Mouse (Mus musculus) gastrocnemius, adult 2 months (tissue): ENCODE measurements around the gene Megf8. TPM values are rescaled to one million over a fixed set of nuclear protein-coding genes. Genes with fewer than 3 reads are reported as not detected.

Experiments used
- DNase-seq: peaks from one replicate; pipeline ENCODE4 v3.0.0; 2022
- H3K27ac ChIP-seq: fragments of 200-600 bp; 2 replicates; pipeline ENCODE4 v1.8.1; 2022; ENCODE audit warnings: mild to moderate bottlenecking
- H3K4me3 ChIP-seq: fragments of 200-600 bp; 2 replicates; pipeline ENCODE4 v1.8.1; 2022; ENCODE audit warnings: mild to moderate bottlenecking, moderate library complexity
- CTCF ChIP-seq: fragments of 200-600 bp; IDR thresholded peaks from 2 replicates; pipeline ENCODE4 v1.8.1; 2022; ENCODE audit warnings: antibody characterized with exemption, mild to moderate bottlenecking, moderate library complexity
- intact Hi-C: fragments of 180-260 bp; cut with DNase I; formaldehyde crosslinking; loops from one replicate; pipeline ENCODE4 v1.15.1; 2025
- long read RNA-seq, 2 experiments: library from polyadenylated mRNA; stranded (forward); transcript quantifications; one replicate each; pipeline ENCODE4 v2.0.0; 2021
- total RNA-seq, 2 experiments: library from RNA; stranded (reverse); gene quantifications; 2 replicates each; pipeline ENCODE4 v1.2.3; 2021

Gene Megf8
- 10 to 100 TPM; 16.9 to 19.6 TPM for total RNA-seq
- long read RNA-seq, experiment 1, full-length matches to known transcripts: 1 of 23 reads
- long read RNA-seq, experiment 1, partial matches to known transcripts: 22 of 23 reads
- long read RNA-seq, experiment 1, other reads (novel, unspliced or antisense): 0 of 23 reads
- long read RNA-seq, experiment 2, partial matches to known transcripts: 19 of 20 reads
- long read RNA-seq, experiment 2, other reads (novel, unspliced or antisense): 1 of 20 reads

DNA sequence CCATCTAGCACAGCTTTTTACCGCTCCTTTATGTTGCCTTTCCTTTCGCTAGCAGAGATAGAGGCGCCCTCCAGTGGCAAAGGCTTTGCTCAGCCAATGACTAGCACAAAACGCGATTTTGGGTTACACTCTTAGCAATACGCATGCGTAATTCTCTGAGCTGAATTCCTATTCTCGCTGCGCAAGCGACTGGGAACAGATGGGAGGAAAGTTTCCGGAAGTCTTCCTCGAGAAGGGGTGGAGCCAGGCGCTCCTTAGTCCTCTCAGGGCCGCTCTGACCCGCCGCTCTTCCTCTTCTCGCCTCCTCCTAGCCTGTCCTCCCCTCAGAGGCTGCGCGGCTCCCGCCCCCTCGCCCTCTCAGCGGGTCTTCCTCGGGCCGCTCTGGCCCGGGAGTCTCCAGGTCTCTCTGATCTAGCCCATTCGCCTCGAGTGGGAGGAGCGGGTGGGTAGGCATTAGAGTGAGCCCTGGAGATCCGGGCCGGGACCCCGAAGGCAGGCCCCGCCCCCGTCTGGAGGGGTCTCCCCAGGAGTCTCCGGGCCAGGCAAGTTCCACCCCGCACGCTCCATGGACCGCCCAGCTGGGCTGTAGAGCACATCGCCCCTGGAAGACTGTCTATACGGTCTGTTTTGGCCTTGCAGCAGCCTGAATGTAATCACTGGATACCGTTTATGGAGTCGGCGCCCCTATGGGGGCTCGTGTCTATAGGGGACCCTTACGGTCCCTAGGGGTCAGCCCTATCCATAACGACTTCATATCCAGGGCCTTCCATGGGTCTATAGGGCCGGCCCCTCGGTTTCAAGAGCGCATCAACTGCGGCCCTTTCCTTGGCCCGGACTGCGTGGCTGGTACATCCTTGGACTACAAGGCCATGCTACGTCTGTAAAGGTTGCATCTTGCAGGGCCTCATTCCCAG lies at the start of gene Megf8:
TSS of gene Megf8 (plus strand) at position 633 of the 914 bp plus-strand sequence.
- peak; percentile 95 for DNase-seq
- Histone ChIP-seq H3K4me3 (peak within 1 kb of the TSS; percentile 98), H3K27ac (peak within 1 kb of the TSS; percentile 92)
- peak; percentile 92 for TF ChIP-seq CTCF
- intact Hi-C loops: loop anchor here (1.0 to 5.0 kb wide), 2 partner anchors 66 to 75 kb away; no protein-coding TSS in a partner anchor

DNA sequence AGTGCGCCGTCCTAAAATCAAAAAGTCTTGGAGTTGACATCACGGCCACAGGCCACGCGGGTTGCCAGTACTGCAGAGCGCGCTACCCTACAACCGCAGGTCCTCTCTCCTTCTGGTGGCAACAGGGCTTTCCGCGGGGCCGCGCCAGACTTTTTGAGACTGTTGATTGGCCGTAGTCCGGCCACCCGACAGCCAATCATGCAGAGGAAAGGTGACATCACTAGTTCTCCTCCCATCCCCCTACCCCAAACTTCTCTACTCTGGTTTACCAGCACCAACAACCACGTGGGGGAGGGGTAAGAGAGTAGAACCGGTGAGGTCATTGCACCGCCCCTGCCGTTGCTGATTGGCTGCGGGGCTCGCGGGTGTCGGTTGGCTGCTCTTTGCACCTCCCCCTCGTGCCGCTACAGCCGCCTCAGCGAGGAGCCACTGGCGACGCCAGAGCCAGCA lies 49.6 kb upstream of the Megf8 start, which contains the start of gene Cic:
TSS of gene Cic (plus strand) at position 404 of the 450 bp plus-strand sequence.
- Histone ChIP-seq H3K4me3 (peak within 1 kb of the TSS; percentile 97), H3K27ac (peak within 1 kb of the TSS; percentile 99)
- peak; percentile 99 for DNase-seq
- peak; percentile 8; the same call in 1 of the 2 replicates for TF ChIP-seq CTCF
- intact Hi-C loops: loop anchor here (1.0 kb wide), 1 partner anchor 16 kb away; no protein-coding TSS in a partner anchor

DNA sequence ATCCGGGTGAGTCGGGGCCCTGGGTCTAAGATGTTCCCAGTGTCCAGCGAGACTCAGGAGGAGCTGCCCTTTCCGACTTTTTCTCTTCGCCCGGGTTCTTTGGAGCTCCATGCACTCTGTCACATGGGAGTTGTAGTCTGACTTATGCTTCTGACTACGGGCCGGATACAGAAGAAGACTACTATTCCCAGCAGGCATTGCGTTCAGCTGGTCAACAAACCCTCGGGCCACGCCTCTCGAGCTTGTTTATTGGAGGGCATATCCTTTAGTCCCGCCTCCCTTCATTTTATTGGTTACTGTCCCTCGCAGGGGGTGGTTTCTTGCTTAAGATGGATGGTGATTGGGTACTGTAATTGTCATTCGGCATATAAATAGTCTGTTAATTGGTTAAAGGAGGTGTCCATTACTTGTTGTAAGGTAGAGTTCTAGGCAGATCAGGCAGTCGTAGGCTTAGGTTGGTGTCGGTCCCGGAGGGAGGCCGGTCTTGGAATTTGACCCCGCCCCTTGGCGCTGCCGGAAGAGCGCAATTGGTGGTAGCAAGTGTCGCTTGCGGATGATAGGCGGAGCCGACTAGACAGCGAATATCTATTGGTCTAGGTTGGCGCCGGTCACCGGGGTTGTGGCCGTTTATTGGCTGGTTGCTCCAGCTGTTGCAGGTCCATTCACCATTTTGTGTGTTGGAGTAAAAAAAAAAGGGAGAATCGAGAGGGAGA lies 49.1 kb upstream of the Megf8 start:
- intact Hi-C loops: loop anchor here (1.0 kb wide), 1 partner anchor 17 kb away; no protein-coding TSS in a partner anchor
- peak; percentile 99 for DNase-seq
- TF ChIP-seq CTCF: no peak

DNA sequence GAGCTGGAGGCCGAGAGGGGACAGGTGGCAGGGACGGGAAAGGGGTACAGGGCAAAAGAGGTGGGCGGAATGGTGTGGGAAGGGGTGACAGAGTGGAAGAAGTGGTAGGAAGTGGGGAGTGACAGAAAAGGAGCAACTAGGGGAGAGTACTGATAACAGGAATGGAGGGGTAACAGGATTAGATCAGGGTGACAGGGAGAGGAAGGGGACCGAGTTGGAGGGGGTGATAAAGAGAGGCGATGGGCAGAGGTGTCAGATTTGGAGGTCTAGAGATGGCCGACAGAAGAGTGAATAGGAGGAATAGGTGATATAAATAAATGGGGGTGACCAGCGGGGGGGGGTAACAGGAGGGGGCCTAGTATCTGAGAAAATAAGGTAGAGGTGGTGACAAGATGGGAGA lies 48.4 kb upstream of the Megf8 start:
- intact Hi-C loops: no loop called here
- no peak for DNase-seq
- TF ChIP-seq CTCF: no peak
- Histone ChIP-seq H3K27ac (peak overlapping the region; percentile 99), H3K4me3 (peak overlapping the region; percentile 97)

More for the DNA sequence above, 49.1 kb upstream of the Megf8 start:
- peak overlapping the region; percentile 97 for H3K4me3 ChIP-seq
- H3K27ac ChIP-seq: peak overlapping the region; percentile 99

DNA sequence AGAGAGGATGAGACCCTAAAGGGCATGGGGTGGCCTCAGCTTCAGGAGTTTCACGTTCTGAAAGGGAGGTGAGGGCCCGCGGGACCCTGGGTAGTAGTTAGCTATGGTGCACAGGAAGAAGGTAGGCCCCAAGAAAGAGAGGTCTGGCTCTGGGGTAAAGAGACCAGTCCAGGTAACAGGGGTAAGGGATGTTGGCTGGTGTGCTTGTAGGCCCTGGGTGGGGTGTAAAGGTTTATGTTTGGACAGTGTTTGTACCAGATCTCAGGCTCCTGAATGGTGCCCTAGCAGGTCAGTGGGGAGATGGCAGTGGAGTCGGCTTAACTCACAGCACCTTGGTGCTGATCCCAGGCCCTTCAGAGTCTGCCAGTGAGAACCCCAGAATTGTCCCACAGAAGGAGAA lies 47.9 kb upstream of the Megf8 start:
- intact Hi-C loops: no loop called here
- peak; percentile 19 for DNase-seq
- Histone ChIP-seq H3K4me3 (peak overlapping the region; percentile 97), H3K27ac (peak overlapping the region; percentile 99)
- no peak for TF ChIP-seq CTCF

DNA sequence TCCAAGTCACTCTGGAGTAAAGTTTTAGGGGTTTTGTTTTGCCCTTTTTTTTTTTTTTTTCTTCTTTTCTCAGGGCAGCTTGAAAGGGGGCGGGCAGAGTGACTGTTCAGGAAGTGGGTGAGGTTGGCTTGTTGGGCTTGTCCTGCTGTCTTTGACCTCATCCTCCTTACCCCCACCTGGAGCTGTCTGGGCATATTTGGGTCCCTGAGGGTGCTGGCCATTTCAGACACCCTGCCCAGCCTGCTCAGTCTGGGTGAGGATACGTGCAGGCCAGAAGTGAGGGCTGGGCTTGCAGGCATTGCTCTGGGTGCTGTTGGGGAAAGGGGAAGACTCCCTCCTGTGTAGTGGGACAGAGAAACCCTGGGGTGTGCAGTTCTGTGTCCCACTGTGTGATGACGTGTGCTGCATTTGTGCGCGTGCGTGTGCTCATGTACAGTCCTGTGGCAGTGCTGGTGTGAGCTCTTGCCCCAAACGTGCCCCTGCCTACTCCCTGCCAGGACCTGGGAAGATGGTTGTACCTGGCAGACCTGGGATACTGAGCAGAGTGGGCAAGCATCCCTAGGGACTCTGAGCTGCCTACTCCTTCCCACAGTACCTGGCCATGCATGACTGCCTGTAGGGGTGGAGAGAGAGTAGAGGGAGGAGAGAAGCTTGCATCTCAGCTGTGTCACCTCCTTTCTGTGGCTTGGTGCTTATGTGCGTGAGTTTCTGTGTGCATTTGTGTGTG lies 47.3 kb upstream of the Megf8 start:
- intact Hi-C loops: no loop called here
- no peak for TF ChIP-seq CTCF
- peak overlapping the region; percentile 99 for H3K27ac ChIP-seq
- peak overlapping the region; percentile 97 for H3K4me3 ChIP-seq
- DNase-seq: peak; percentile 24

DNA sequence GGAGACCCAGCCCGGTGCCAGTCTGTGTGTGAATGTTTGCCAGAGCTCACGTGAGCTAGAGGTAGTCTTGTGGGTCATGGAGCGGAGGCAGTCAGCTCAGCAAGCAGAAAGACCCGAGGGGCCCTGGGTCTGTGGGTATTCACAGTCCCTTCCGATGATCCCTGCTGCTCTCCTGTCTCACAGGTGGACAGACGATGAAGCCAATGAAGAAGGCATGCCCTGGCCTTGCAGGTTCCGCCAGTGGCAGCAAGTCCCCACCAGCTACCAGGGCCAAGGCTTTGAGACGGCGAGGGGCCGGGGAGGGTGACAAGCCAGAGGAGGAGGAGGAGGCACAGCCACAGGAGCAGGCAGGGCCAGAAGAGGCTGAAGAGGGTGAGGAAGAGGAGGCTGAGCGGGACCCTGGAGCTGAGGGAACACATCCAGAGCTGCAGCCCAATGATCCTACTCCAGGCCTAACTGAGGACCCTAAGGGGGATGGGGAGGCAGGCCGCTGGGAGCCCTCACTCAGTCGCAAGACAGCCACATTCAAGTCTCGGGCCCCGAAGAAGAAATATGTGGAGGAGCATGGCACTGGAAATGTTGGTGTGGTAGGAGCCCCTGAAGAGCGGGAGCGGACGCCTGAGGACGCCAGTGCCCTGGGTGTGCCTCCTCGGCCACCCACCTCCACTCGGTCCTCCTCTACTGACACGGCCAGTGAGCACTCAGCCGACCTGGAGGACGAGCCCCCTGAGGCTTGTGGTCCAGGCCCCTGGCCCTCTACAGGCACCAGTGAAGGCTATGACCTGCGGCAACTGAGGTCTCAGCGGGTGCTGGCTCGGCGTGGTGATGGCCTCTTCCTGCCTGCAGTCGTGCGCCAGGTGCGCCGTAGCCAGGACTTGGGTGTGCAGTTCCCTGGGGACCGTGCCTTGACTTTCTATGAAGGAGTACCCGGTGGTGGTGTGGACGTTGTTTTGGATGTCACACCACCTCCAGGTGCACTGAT lies 46.0 kb upstream of the Megf8 start:
- Histone ChIP-seq H3K4me3 (no peak overlapping the region), H3K27ac (no peak overlapping the region)
- intact Hi-C loops: no loop called here
- no peak for TF ChIP-seq CTCF
- peak; percentile 33 for DNase-seq

DNA sequence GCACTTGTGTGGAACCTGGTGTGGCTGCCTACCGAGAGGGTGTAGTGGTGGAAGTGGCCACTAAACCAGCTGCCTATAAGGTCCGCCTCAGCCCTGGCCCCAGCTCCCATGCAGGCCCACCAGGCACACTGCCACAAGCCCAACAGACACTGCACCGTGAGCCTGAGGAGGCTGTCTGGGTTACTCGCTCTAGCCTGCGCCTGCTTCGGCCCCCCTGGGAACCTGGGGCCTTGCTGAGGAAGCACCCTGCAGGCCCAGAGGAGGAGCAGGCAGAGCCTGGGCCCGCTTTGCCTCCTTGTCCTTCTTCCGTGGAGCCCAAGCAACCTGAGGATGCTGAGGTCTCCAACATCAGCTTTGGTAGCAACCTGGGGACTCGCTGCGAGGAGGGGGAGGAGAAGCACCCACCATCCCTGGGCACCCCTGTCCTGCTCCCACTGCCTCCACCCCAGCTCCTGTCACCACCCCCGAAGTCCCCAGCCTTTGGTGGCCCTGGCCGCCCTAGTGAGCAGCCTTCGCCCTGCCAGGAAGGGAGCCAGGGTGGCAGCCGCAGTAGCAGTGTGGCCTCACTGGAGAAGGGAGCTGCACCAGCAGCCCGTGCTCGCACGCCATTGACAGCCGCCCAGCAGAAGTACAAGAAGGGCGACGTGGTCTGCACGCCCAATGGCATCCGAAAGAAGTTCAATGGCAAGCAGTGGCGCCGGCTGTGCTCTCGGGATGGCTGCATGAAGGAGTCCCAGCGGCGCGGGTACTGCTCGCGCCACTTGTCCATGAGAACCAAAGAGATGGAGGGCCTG lies 45.1 kb upstream of the Megf8 start:
- DNase-seq: peak; percentile 17
- intact Hi-C loops: no loop called here
- Histone ChIP-seq H3K27ac (no peak overlapping the region), H3K4me3 (no peak overlapping the region)
- TF ChIP-seq CTCF: no peak

DNA sequence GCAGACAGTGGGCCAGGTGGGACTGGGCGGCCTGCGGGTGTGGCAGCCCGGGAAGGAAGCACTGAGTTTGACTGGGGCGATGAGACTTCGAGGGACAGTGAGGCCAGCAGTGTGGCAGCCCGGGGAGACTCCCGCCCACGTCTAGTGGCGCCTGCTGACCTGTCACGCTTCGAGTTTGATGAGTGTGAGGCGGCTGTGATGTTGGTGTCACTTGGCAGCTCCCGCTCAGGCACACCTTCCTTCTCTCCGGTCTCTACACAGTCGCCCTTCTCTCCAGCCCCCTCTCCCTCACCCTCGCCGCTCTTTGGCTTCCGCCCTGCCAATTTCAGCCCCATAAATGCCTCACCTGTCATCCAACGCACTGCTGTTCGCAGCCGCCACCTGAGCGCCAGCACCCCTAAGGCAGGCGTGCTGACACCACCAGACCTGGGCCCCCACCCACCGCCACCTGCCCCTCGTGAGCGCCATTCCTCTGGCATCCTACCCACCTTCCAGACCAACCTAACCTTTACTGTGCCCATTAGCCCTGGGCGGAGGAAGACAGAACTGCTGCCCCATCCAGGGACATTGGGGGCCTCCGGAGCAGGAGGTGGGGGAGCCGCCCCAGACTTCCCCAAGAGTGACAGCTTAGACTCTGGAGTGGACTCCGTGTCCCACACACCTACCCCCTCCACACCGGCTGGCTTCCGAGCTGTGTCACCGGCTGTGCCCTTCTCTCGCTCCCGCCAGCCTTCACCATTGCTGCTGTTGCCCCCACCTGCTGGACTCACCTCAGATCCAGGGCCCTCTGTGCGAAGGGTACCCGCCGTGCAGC lies 44.3 kb upstream of the Megf8 start:
- peak; percentile 22 for DNase-seq
- Histone ChIP-seq H3K27ac (no peak overlapping the region), H3K4me3 (no peak overlapping the region)
- TF ChIP-seq CTCF: no peak
- intact Hi-C loops: no loop called here
